In the genomic region with DNA sequence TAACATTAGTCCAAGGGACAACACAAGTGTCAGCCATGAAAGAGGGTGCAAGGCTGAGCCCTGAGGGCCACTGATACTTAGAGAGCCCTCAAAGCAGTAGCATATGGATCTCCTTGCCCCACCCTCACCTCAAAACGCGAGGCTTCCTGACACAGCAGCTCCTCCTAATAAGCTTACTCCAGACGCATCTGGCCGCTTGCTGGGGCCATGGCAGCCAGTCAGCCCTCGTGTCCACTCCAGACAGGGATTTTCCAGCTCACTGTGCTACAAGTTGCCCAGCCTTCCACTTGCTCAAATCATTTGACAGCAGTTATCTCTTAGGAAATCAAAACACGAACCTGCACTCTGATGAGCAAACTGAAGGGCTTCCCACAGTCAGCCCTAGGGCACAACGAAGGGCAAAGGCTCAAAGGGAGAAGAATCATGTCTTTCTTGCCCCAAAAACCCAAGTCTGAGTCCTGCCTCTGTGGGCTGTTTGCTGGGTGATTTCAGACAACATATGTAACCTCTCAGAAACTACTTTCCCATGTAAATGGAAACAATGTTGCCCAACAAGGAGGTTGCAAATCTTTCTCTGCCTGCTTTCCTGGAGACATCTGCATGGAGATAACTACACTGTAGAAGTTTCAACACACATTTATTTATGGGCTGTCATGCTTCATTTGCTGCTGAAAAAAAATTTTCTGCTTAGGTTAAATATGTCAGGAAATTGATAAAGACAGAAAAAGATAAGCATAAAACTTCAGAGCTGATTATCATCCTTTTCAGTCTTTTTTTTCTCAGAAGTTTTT, we compare ENCODE assay signal across 17 mouse cellular contexts. TPM values are rescaled to one million over a fixed set of nuclear protein-coding genes. Genes with fewer than 3 reads are reported as not detected.
"Had no signal": no experiment of that assay in that cellular context is flagged by ENCODE, and none has a peak within 500 bp of the region (broad histone marks: within the 10 kb centered on the region; RNA-seq: fewer than 3 reads in every experiment).

No protein-coding gene starts in this region.

- H3K9me3 ChIP-seq: limb, embryonic 12.5 days; liver, embryonic 13.5 days; lung, embryonic 15.5 days; midbrain, embryonic 10.5 days; midbrain, embryonic 15.5 days; neural tube, embryonic 12.5 days had no signal

- ATAC-seq: liver, postnatal 0 days; midbrain, embryonic 15.5 days had no signal

- H3K4me2 ChIP-seq: limb, embryonic 12.5 days; liver, embryonic 13.5 days; lung, embryonic 15.5 days; midbrain, embryonic 15.5 days; neural tube, embryonic 12.5 days had no signal

- DNase-seq: kidney, adult 18-20 months; kidney, postnatal 10 days; liver; liver, embryonic 13.5 days; liver, postnatal 0 days; right cerebral cortex, postnatal 4 days; spleen, adult 18-20 months; thymus, adult 18-20 months; thymus, postnatal 36 days had no signal

- H3K36me3 ChIP-seq: limb, embryonic 12.5 days; liver, embryonic 13.5 days; lung, embryonic 15.5 days; midbrain, embryonic 10.5 days; midbrain, embryonic 15.5 days; neural tube, embryonic 12.5 days had no signal

- H3K9ac ChIP-seq: limb, embryonic 12.5 days; liver, embryonic 13.5 days; liver, postnatal 0 days; lung, embryonic 15.5 days; midbrain, embryonic 15.5 days; neural tube, embryonic 12.5 days had no signal

- H3K4me3 ChIP-seq: left cerebral cortex, adult 2 months; limb, embryonic 12.5 days; liver, embryonic 13.5 days; lung, embryonic 15.5 days; midbrain, embryonic 10.5 days; midbrain, embryonic 15.5 days; neural tube, embryonic 12.5 days had no signal

- H3K27me3 ChIP-seq: liver, embryonic 13.5 days; lung, embryonic 15.5 days; midbrain, embryonic 15.5 days; neural tube, embryonic 12.5 days had no signal

- H3K4me1 ChIP-seq: limb, embryonic 12.5 days; liver, embryonic 13.5 days; lung, embryonic 15.5 days; neural tube, embryonic 12.5 days had no signal

- H3K27ac ChIP-seq: left cerebral cortex, adult 2 months; limb, embryonic 12.5 days; liver, embryonic 13.5 days; lung, embryonic 15.5 days; midbrain, embryonic 10.5 days; midbrain, embryonic 15.5 days; neural tube, embryonic 12.5 days had no signal

RNA-seq across cellular contexts. Expression of a gene that starts 30.8 kb away (rescaled TPM):
- polyA plus RNA-seq: kidney, embryonic 14.5 days; large intestine, adult 2 months; limb, embryonic 12.5 days; liver, embryonic 13.5 days; liver, postnatal 0 days; midbrain, embryonic 10.5 days; midbrain, embryonic 15.5 days; neural tube, embryonic 12.5 days had no signal
